Mouse (Mus musculus) cerebellum, adult 2 months (tissue): ENCODE data around the gene Hrh2.

ENCODE experiments used
- CTCF ChIP-seq: fragments of 200-500 bp; IDR thresholded peaks from 2 replicates; pipeline ENCODE4 v1.5.1; 2011; ENCODE audit warnings: low read depth, mild to moderate bottlenecking, control low read depth, low read length, moderate library complexity, borderline replicate concordance; ENCODE audit not compliant: insufficient read depth
- POLR2A ChIP-seq: fragments of 200-500 bp; IDR thresholded peaks from 2 replicates; pipeline ENCODE4 v1.6.1; 2011; ENCODE audit warnings: low read length, control low read depth, borderline replicate concordance; ENCODE audit not compliant: insufficient read depth

- TF ChIP-seq CTCF (no peak), POLR2A (no peak)
Observed at GRCm38 (mm10) chr13:54168675-54169074, 23.3 kb upstream of the Hrh2 start.
